ENCODE assay signal across 18 mouse cellular contexts in the genomic region with DNA sequence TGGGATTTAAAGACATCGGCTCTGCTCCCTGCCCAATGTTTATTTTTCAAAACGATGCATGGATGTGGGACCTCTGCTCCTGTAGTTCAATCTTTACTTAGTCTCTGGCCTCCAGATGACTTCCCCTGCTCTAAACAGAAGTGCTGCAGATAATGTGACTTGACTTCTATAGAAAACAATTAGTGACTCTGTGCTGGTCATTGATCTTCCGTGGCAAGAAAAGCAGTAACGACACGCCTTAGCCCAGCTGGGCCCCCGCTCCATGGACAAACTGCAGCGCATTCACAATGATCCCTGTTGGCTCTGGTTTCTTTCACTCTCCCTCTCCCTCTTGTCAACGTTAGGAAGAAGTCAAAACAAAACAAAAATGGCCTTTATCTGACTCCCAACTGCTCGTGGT. TPM values are rescaled to one million over a fixed set of nuclear protein-coding genes. Genes with fewer than 3 reads are reported as not detected.
DNase-seq lines count a peak whose midpoint lies in the region; ATAC-seq and TF ChIP-seq lines count a peak whose summit lies in the region.
"Had no signal": no experiment of that assay in that cellular context is flagged by ENCODE, and none has a peak within 500 bp of the region (broad histone marks: within the 10 kb centered on the region; RNA-seq: fewer than 3 reads in every experiment).

No protein-coding gene starts in this region.

- intact Hi-C loops in gastrocnemius, adult 2 months (cut with DNase I) = no loop called here

- no peak overlapping the region for H3K9ac ChIP-seq in intestine, embryonic 14.5 days (ENCODE audit: low read length)
- H3K9ac ChIP-seq in intestine, postnatal 0 days (ENCODE audit: low read depth, low read length) = no peak overlapping the region
- no peak overlapping the region for H3K9ac ChIP-seq in hindbrain, embryonic 14.5 days
- H3K9ac ChIP-seq in stomach, postnatal 0 days (ENCODE audit: low read length) = no peak overlapping the region
- H3K9ac ChIP-seq: limb, embryonic 15.5 days; midbrain, embryonic 13.5 days had no signal

- no peaks in the 10 kb centered on the region for H3K27me3 ChIP-seq in heart, embryonic 10.5 days (ENCODE audit: insufficient read depth, poor library complexity, severe bottlenecking)
- no peaks in the 10 kb centered on the region for H3K27me3 ChIP-seq in intestine, embryonic 14.5 days (replicated peaks; ENCODE audit: control insufficient read depth, insufficient read depth, low read length)
- H3K27me3 ChIP-seq in intestine, postnatal 0 days (replicated peaks; ENCODE audit: control insufficient read depth, insufficient read depth, low read length) = no peaks in the 10 kb centered on the region
- no peaks in the 10 kb centered on the region for H3K27me3 ChIP-seq in hindbrain, embryonic 14.5 days (ENCODE audit: control insufficient read depth, insufficient read depth, low read length)
- no peaks in the 10 kb centered on the region for H3K27me3 ChIP-seq in stomach, postnatal 0 days (ENCODE audit: control insufficient read depth, insufficient read depth, low read length)
- H3K27me3 ChIP-seq: limb, embryonic 15.5 days; midbrain, embryonic 13.5 days had no signal

- no peak for TF ChIP-seq EP300 in stomach, postnatal 0 days (optimal IDR thresholded peaks at IDR 0.05)

- peaks cover 22% of the 10 kb centered on the region for H3K4me1 ChIP-seq in heart, embryonic 10.5 days
- peaks cover 11% of the 10 kb centered on the region for H3K4me1 ChIP-seq in intestine, embryonic 14.5 days (replicated peaks; ENCODE audit: control insufficient read depth, insufficient read depth, low read length)
- no peaks in the 10 kb centered on the region for H3K4me1 ChIP-seq in intestine, postnatal 0 days (replicated peaks; ENCODE audit: control insufficient read depth, insufficient read depth, low read length)
- no peaks in the 10 kb centered on the region for H3K4me1 ChIP-seq in hindbrain, embryonic 14.5 days (replicated peaks; ENCODE audit: control insufficient read depth, insufficient read depth, low read length)
- no peaks in the 10 kb centered on the region for H3K4me1 ChIP-seq in stomach, postnatal 0 days (replicated peaks; ENCODE audit: control insufficient read depth, insufficient read depth)
- H3K4me1 ChIP-seq: limb, embryonic 15.5 days had no signal

- TF ChIP-seq CTCF in intestine, postnatal 0 days (IDR thresholded peaks at IDR 0.05; ENCODE audit: low read depth) = no peak
- TF ChIP-seq CTCF in stomach, postnatal 0 days (IDR thresholded peaks at IDR 0.05; ENCODE audit: low read depth) = no peak
- TF ChIP-seq CTCF in gastrocnemius, adult 2 months (IDR thresholded peaks at IDR 0.05) = no peak

- no peak overlapping the region for H3K4me3 ChIP-seq in heart, embryonic 10.5 days
- no peak overlapping the region for H3K4me3 ChIP-seq in intestine, embryonic 14.5 days (ENCODE audit: low read depth, low read length)
- no peak overlapping the region for H3K4me3 ChIP-seq in intestine, postnatal 0 days (ENCODE audit: low read depth, low read length)
- no peak overlapping the region for H3K4me3 ChIP-seq in hindbrain, embryonic 14.5 days (replicated peaks; ENCODE audit: low read length)
- no peak overlapping the region for H3K4me3 ChIP-seq in stomach, postnatal 0 days (ENCODE audit: low read depth, low read length)
- no peak overlapping the region for H3K4me3 ChIP-seq in gastrocnemius, adult 2 months
- H3K4me3 ChIP-seq: limb, embryonic 15.5 days; midbrain, embryonic 13.5 days had no signal

- no peak for DNase-seq in heart, embryonic 10.5 days (ENCODE audit: low spot score)
- DNase-seq in heart, adult 9 months (ENCODE audit: low spot score in 2 of 2) = no peak
- DNase-seq in intestine, embryonic 14.5 days (ENCODE audit: low spot score) = no peak
- no peak for DNase-seq in hindbrain, embryonic 14.5 days (ENCODE audit: low spot score)
- DNase-seq in stomach, postnatal 0 days (ENCODE audit: low spot score) = no peak
- DNase-seq in gastrocnemius, adult 2 months = no peak
- DNase-seq in lung, postnatal 36 days = no peak
- DNase-seq: cerebellum, adult 9-10 months; kidney, adult 9 months; kidney, postnatal 36 days; lung, adult 18-20 months; thymus, postnatal 36 days had no signal

- peak overlapping the region; percentile 49 for H3K27ac ChIP-seq in heart, embryonic 10.5 days
- peak overlapping the region; percentile 47 for H3K27ac ChIP-seq in intestine, embryonic 14.5 days (ENCODE audit: low read depth)
- H3K27ac ChIP-seq in intestine, postnatal 0 days (ENCODE audit: low read depth, low read length) = no peak overlapping the region
- H3K27ac ChIP-seq in hindbrain, embryonic 14.5 days = no peak overlapping the region
- H3K27ac ChIP-seq in stomach, postnatal 0 days (replicated peaks) = 0 out of 2 replicates have a peak overlapping the region, but pooled peaks have one; percentile 13
- H3K27ac ChIP-seq in gastrocnemius, adult 2 months = no peak overlapping the region
- H3K27ac ChIP-seq: limb, embryonic 15.5 days; macrophage; midbrain, embryonic 13.5 days had no signal

- no peaks in the 10 kb centered on the region for H3K9me3 ChIP-seq in heart, embryonic 10.5 days
- H3K9me3 ChIP-seq in intestine, embryonic 14.5 days (ENCODE audit: control insufficient read depth, low read length) = no peaks in the 10 kb centered on the region
- H3K9me3 ChIP-seq in intestine, postnatal 0 days (ENCODE audit: control insufficient read depth) = no peaks in the 10 kb centered on the region
- H3K9me3 ChIP-seq in hindbrain, embryonic 14.5 days (ENCODE audit: control insufficient read depth, low read length) = no peaks in the 10 kb centered on the region
- no peaks in the 10 kb centered on the region for H3K9me3 ChIP-seq in stomach, postnatal 0 days (ENCODE audit: control insufficient read depth, low read length)
- H3K9me3 ChIP-seq: limb, embryonic 15.5 days; midbrain, embryonic 13.5 days had no signal

- H3K4me2 ChIP-seq in intestine, embryonic 14.5 days (ENCODE audit: low read length) = no peak overlapping the region
- no peak overlapping the region for H3K4me2 ChIP-seq in intestine, postnatal 0 days (replicated peaks; ENCODE audit: low read depth)
- H3K4me2 ChIP-seq in hindbrain, embryonic 14.5 days (replicated peaks) = no peak overlapping the region
- no peak overlapping the region for H3K4me2 ChIP-seq in stomach, postnatal 0 days (replicated peaks; ENCODE audit: low read depth)
- H3K4me2 ChIP-seq: limb, embryonic 15.5 days; midbrain, embryonic 13.5 days had no signal

- WGBS in heart, embryonic 10.5 days = 10% methylated on average over 9 of the region's 9 CpGs
- WGBS in intestine, embryonic 14.5 days = 16% methylated on average over 9 of the region's 9 CpGs
- 24% methylated on average over 9 of the region's 9 CpGs for WGBS in intestine, postnatal 0 days
- 24% methylated on average over 9 of the region's 9 CpGs for WGBS in hindbrain, embryonic 14.5 days
- 7% methylated on average over 9 of the region's 9 CpGs for WGBS in stomach, postnatal 0 days

- no peak for ATAC-seq in intestine, embryonic 14.5 days (replicated peaks; ENCODE audit: low FRiP score, low TSS enrichment, low read depth)
- no peak for ATAC-seq in intestine, postnatal 0 days
- ATAC-seq in hindbrain, embryonic 14.5 days (ENCODE audit: low FRiP score) = 0 out of 2 replicates have a peak, but pooled peaks have one; percentile 32
- ATAC-seq in stomach, postnatal 0 days (ENCODE audit: low FRiP score, low TSS enrichment) = no peak
- ATAC-seq: forebrain, embryonic 14.5 days; midbrain, embryonic 13.5 days had no signal

- H3K36me3 ChIP-seq in heart, embryonic 10.5 days = no peaks in the 10 kb centered on the region
- no peaks in the 10 kb centered on the region for H3K36me3 ChIP-seq in intestine, embryonic 14.5 days (ENCODE audit: control insufficient read depth, insufficient read depth, low read length)
- H3K36me3 ChIP-seq in intestine, postnatal 0 days (ENCODE audit: control insufficient read depth, insufficient read depth) = no peaks in the 10 kb centered on the region
- H3K36me3 ChIP-seq in hindbrain, embryonic 14.5 days (replicated peaks; ENCODE audit: control insufficient read depth, insufficient read depth) = no peaks in the 10 kb centered on the region
- no peaks in the 10 kb centered on the region for H3K36me3 ChIP-seq in stomach, postnatal 0 days (ENCODE audit: control insufficient read depth, insufficient read depth, low read length)
- H3K36me3 ChIP-seq: limb, embryonic 15.5 days; midbrain, embryonic 13.5 days had no signal

RNA-seq across cellular contexts. Expression of a gene that starts 53.9 kb away (rescaled TPM):
- polyA plus RNA-seq in heart, embryonic 10.5 days (2016; fragmentation: Nextera tagmentation; extraction: Ambion mirVana) = 15.5 and 17.3 TPM in 2 replicates
- polyA plus RNA-seq in intestine, embryonic 14.5 days (2014; fragmentation: Nextera tagmentation; extraction: Ambion mirVana) = 25.0 and 31.1 TPM in 2 replicates
- polyA plus RNA-seq in intestine, postnatal 0 days (2015; fragmentation: Nextera tagmentation; extraction: Ambion mirVana) = 10.2 and 11.9 TPM in 2 replicates
- polyA plus RNA-seq in hindbrain, embryonic 14.5 days (2014; fragmentation: Nextera tagmentation; extraction: Ambion mirVana) = 14.8 and 17.1 TPM in 2 replicates
- polyA plus RNA-seq in stomach, postnatal 0 days (2015; fragmentation: Nextera tagmentation; extraction: Ambion mirVana) = 19.6 and 22.2 TPM in 2 replicates
- total RNA-seq in gastrocnemius, adult 2 months (2021) = 10 to 100 TPM; 10.3 to 11.5 TPM
- total RNA-seq: MEL had no signal

Comparison
In these comparisons a context has a peak if more than half of its experiments do, and no peak if none do; other contexts are left out.
1. H3K27ac ChIP-seq: peak in heart, embryonic 10.5 days (single experiment), intestine, embryonic 14.5 days (single experiment) and stomach, postnatal 0 days (single experiment); none in intestine, postnatal 0 days (single experiment), hindbrain, embryonic 14.5 days (single experiment) and gastrocnemius, adult 2 months (single experiment).